Mouse (Mus musculus): ENCODE data around the gene Atp6v0a1. TPM values are rescaled to one million over a fixed set of nuclear protein-coding genes. Genes with fewer than 3 reads are reported as not detected.

Gene Atp6v0a1
- total RNA-seq, 2 experiments from 2014 or later = 446 to 454 TPM

Small RNA genes within 50 kb of the gene (microRNA-seq; reads per million reads assigned to microRNA genes)
- 2.2 to 4.8 reads per million in 2 experiments for gene Mir6928

Other genes with a start within 250 kb of the Atp6v0a1 start
- gene Kcnh4, start 249.5 kb upstream of the Atp6v0a1 start, total RNA-seq (2021) = 1 to 10 TPM; 1.1 to 1.8 TPM
- not detected for gene Hcrt, start 246.5 kb upstream of the Atp6v0a1 start, total RNA-seq (2021)
- 1 to 10 TPM; 5.2 to 6.8 TPM for gene Ghdc, start 238.5 kb upstream of the Atp6v0a1 start, total RNA-seq (2021)
- 10 to 100 TPM; 11.5 to 11.7 TPM for gene Stat5b, start 158.7 kb upstream of the Atp6v0a1 start, total RNA-seq (2021)
- 1 to 10 TPM; 1.1 to 1.7 TPM for gene Stat5a, start 150.1 kb upstream of the Atp6v0a1 start, total RNA-seq (2021)
- 10 to 100 TPM; 32.9 to 34.4 TPM for gene Stat3, start 69.9 kb upstream of the Atp6v0a1 start, total RNA-seq (2021)
- gene Cavin1, start 38.6 kb upstream of the Atp6v0a1 start, total RNA-seq (2021) = 10 to 100 TPM; 14.2 to 15.8 TPM
- 10 to 100 TPM in 1 of 2 experiments, 1 to 10 TPM in 1; 9.2 to 10.8 TPM for gene Naglu, start 60.6 kb downstream of the Atp6v0a1 start, total RNA-seq (2021)
- gene Hsd17b1, start 69.0 kb downstream of the Atp6v0a1 start, total RNA-seq (2021) = under 1 TPM; 0.63 to 0.94 TPM
- 10 to 100 TPM; 25.1 to 29.9 TPM for gene Coasy, start 73.1 kb downstream of the Atp6v0a1 start, total RNA-seq (2021)
- gene Mlx, start 77.8 kb downstream of the Atp6v0a1 start, total RNA-seq (2021) = 10 to 100 TPM; 45.1 to 45.6 TPM
- 1 to 10 TPM; 3.3 to 4.4 TPM for gene Psmc3ip, start 86.0 kb downstream of the Atp6v0a1 start, total RNA-seq (2021)
- gene Retreg3, start 110.4 kb downstream of the Atp6v0a1 start, total RNA-seq (2021) = 10 to 100 TPM; 57.3 to 62.6 TPM
- 10 to 100 TPM; 44.4 to 52.3 TPM for gene Tubg1, start 110.5 kb downstream of the Atp6v0a1 start, total RNA-seq (2021)
- gene Tubg2, start 146.5 kb downstream of the Atp6v0a1 start, total RNA-seq (2021) = 10 to 100 TPM; 44.9 to 47.8 TPM
- 100 to 1,000 TPM; 158 to 169 TPM for gene Cntnap1, start 161.1 kb downstream of the Atp6v0a1 start, total RNA-seq (2021)
- gene Plekhh3, start 161.9 kb downstream of the Atp6v0a1 start, total RNA-seq (2021) = 10 to 100 TPM; 13.2 to 14.3 TPM
- gene Ccr10, start 166.0 kb downstream of the Atp6v0a1 start, total RNA-seq (2021) = under 1 TPM; 0.21 to 0.25 TPM
- 10 to 100 TPM; 57.1 to 62.1 TPM for gene Ezh1, start 217.0 kb downstream of the Atp6v0a1 start, total RNA-seq (2021)
- gene Ramp2, start 236.6 kb downstream of the Atp6v0a1 start, total RNA-seq (2021) = 10 to 100 TPM; 50.2 to 72.5 TPM
- gene Vps25, start 244.3 kb downstream of the Atp6v0a1 start, total RNA-seq (2021) = 10 to 100 TPM; 70.0 to 75.2 TPM